Mouse (Mus musculus): ENCODE measurements at regions not wholly inside any gene's neighbourhood (a gene's known extent, or its start where the extent isn't known, plus 50 kb on each side); places are given as distances from the start of the nearest gene placed in this dataset.

DNA sequence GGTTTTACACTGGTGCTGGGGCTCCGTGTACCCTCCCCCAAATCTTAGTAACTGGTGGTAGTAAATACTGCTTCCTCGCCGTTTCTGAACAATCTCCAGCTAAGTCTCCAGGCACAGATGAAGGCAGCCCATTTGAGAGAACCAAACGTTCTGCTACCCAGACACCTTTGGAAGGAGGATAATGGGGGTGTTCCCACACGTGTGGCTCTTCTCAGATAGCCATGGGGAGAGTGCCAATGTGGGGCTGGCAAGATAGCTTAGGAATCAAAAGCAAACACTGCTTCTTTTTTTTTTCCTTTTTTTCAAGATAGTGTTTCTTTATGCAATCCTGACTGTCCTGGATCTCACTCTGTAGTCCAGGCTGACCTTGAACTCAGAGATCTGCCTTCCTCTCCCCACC is 90.8 kb upstream of the Mrps10 start:
- TF ChIP-seq TAL1 (IDR thresholded peaks at IDR 0.05; ENCODE audit: low read length) (no peak), GATA1 (IDR thresholded peaks at IDR 0.05; ENCODE audit: low read length) (no peak)
